Mouse (Mus musculus) monocyte, adult 2 months (primary cell): Measurements from ENCODE around the gene Adgre5.

Source experiments
- DNase-seq, 2 experiments: peaks; one replicate each; pipeline ENCODE4 v3.0.0; 2022; ENCODE audit warnings: low spot score in 2 of 2, low read depth in 1 of 2

The Adgre5 gene

GRCm38 (mm10) chr8:83756273-83756672 is 15.1 kb upstream of the Adgre5 start:
- DNase-seq, result no peak

DNA sequence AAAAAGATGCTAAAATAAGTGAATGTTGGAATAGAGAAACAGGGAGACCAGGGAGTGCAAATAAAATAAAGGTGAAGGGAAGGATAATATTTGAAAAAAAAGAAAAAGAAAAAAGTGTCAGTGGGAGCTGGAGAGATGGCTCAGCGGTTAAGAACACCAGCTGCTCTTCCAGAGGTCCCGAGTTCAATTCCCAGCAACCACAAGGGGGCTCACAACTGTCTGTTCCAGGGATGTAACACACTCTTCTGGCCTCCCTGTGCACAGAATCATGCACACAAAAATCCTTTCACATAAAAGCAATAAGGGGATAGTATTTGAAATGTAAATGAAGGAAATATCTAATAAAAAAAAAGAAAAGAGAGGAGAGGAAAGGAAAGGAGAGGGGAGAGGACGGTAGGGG is 13.0 kb upstream of the Adgre5 start:
- DNase-seq, result no peak

GRCm38 (mm10) chr8:83749265-83749664 is 8.1 kb upstream of the Adgre5 start:
- peak in 1 of 2 experiments; percentile 61 for DNase-seq

DNA sequence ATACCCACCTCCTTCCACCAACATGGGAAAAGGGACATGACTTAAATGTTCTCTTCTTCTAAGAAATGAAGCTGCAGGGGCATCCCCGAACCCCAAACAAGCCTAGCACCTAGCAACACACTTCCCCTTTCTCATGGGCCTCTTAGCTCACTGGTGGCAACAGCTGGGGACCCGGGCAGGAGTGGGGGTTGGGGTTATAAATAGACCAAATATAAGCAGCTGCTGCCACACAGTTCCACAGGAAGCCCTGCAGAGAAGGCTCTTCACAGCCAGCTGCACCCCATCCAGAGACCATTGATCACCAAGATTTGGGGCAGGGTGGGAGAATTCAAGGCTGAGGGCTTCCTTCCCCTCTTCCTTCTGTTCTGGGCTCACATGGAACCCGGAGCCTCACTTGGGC is 7.6 kb upstream of the Adgre5 start:
- DNase-seq, result peak; percentile 88 to 89

DNA sequence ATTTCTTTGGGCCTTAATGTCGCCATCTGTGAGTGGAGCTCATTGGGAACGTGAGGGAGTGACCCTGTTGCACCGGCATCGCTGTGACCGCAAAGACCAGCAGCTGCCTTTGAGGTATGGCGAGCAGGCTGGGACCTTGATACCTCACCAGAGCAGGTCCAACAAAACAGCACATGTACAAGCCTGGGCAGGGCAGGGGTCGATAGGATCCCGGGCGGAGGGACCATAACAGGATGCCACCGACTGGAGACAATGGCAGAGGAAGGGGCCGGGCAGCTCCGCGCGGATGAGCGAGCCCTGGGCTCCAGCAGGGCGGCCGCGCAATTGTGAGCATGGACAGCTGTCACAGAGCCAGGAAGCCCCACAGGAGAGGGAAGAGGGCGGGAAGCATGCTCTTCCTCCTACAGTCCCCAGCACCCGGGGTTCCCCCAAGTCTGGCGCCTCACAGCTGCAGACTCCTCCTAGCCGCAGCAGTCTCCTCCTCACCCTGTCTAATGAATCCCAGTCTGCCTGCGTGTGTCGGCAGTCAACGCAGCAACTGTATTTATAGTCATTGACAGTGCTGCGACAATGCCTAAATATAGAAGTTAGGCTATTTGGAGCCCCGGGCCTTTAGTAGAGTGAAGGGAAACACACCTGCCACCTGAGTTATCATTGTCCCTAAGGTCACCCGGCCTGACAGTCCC is 6.7 kb upstream of the Adgre5 start:
- peak; percentile 76 to 87 for DNase-seq

- no peak for DNase-seq
These were observed 2.9 kb upstream of the Adgre5 start for GRCm38 (mm10) chr8:83744070-83744469.

DNA sequence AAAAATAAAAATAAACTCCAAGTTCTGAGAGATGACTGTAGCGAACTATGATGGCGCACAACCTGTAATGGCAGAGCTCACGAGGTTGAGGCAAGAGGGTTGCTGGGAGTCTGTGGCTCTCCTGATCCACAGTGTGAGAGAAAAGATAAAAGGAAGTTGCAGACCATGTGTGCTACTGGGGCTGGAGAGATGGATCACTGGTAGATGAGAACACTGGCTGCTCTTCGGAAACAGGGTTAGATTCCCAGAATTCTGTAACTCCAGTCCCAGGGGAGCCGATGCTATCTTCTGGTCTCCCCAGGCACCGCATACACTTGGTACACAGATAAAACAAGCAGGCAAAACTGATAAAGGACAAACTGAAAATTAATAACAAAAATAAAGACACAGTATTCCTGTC is 1.8 kb upstream of the Adgre5 start:
- no peak for DNase-seq

DNA sequence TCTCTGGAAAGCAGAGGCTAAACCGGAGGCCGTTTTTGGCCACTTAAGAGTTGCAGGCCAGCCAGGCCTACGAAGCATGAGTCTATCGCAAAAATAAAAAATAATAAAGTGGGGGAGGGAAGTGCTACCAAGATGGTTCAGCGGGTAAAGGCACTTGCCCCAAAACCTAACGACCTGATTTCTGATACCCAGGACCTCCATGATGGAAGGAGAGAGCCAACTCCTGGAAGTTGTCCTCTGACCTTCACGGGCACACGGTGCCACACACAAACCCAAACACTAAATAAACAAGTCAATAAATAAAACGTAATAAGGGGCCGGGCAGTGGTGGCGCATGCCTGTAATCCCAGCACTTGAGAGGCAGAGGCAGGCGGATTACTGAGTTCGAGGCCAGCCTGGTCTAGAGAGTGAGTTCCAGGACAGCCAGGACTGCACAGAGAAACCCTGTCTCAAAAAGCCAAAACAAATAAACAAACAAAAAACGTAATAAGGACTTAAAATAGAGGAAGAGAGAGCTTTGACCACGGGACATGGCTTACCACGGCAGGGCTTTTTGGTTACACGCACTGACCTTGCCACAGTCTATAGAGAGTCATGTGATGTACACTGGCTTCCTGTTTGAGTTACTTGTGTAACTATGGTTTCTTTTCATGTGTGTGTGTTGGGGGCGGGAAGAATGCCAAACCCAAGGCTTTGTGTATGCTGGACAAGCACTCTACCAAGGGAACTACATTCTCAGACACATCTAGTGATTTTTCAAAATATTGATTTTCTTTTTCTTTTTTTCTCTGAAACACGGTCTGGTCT is 926 bp upstream of the Adgre5 start:
- DNase-seq, result peak; percentile 80 to 87

DNA sequence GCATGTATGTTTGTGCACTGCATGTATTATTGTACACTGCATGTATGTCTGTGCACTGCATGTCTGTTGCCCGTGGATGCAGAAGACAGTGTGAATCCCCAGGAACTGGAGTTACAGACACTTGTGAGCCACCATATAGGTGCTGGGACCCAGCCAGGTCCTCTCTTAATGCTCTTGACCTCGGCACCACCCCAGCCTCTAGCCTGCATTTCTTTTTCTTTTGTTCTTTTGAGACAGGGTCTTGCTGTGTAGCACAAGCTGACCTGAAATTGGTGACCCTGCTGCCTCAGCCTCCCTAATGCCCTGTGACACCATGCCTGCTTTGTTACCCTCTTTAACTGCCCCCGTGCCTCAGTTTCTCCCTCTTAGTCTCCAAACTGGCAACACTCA is 545 bp downstream of the Adgre5 start:
- DNase-seq, result no peak

DNA sequence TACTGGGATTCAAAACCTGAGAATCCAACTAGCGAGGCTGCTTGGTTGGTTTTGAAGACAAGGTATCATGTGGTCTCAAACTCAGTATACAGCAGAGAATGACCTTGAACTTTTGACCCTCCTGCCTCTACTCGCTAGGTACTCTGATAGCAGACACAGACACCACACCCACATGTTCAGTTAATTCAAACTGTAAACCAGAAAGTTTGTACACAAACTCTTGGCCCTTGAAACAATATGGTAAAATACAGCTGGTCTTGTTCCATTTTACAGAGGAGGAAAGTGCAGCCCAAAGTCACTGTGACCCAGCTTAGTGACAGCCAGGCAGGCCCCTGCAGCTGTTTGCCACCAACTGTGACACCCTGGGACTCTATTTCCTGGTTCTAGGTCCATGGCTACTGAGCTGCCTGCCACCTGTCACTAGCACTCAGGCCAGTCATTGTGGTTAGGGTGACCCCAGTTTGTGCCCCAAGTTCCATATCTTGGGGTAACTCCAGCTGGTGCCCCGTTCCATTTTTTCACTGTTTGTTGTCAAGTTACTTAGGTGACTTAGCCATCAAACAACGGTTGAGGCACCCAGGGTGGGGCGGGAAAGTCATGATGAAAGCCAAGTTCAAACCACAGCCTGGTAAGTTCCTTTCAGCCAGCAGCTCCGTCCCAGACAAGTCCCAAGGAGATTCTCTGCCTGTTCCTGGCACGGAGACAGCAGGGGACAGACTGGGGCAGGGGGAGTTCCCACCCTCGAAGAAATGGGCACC is 1.2 kb downstream of the Adgre5 start:
- DNase-seq, result peak; percentile 87 to 89

GRCm38 (mm10) chr8:83738949-83739710 is 2.0 kb downstream of the Adgre5 start:
- no peak for DNase-seq

GRCm38 (mm10) chr8:83737852-83738562 is 3.1 kb downstream of the Adgre5 start:
- peak; percentile 83 to 88 for DNase-seq

DNA sequence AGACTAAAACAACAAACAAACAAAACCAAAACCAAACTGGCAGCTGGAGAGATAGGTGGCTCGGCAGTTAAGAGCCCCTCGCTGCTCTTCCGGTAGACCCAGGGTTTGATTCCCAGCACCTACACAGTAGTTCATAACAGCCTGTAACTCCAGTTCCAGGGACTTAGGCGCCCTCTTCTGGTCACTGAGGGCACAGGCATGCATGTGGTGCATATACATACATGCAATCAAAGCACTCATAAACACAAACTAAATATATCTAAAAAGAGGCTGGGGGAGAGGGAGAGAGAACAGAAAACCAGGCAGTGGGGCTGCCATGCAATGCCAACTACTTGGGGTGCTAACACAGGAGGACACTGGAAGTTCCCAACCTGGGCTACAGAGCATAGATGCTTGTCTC is 3.8 kb downstream of the Adgre5 start:
- DNase-seq, result no peak

DNA sequence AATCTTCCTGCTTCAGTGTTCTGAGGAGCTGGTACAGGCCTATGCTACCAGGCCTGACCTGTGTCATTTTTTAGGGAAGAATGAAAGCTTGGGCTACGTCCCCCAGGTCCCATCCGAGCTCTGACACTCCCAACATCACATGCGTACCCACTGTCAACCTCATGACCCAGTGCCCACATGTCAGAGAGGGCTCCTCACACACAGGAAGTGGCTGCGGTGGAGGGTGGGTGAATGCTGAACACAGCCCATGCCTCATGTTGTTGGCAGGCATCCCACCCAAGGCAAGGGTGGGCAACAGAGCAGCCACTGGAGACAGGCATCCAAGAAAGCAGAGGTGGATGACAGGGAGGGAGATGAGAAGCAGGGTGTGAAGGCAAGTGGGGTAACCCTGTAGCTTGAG is 4.4 kb downstream of the Adgre5 start:
- DNase-seq, result peak in 1 of 2 experiments; percentile 61

DNA sequence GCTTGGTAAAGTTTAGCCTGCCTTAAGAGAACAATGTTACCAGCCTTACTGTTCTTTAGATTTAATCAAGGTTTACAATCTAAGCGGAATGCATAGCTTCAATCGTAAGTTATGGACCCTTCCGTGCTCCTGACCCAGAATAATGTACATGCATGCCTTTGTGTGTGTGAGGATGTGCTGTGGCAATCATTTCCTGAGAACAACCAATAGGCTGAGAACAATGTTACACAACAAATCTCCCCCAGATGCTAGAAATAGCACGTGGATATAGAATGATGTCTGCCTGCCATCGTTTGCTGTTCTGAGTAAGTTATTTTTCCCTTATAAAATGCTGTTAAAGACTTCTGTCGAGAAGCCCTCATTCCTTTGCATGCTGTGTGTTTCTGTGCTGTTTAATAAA is 8.2 kb downstream of the Adgre5 start:
- DNase-seq, result no peak

DNA sequence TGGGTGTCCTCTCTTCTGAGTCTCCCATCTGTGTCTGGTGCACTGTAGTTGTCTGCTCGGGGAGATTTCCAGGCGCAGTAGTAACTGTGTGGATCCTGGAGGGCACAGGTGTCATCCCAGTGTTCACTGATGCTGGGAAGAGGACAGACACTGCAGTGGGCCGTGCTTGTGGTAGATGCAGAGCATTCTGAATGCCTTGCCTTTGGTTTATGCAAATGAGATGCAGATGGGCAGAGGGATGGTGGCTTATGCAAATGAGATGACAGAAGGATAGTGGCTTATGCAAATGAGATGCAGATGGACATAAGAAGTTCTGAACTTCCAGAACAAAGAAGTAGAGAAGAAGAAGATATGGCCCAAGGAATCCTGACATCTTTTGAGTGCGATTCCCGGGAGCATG is 9.2 kb downstream of the Adgre5 start:
- DNase-seq, result no peak

DNA sequence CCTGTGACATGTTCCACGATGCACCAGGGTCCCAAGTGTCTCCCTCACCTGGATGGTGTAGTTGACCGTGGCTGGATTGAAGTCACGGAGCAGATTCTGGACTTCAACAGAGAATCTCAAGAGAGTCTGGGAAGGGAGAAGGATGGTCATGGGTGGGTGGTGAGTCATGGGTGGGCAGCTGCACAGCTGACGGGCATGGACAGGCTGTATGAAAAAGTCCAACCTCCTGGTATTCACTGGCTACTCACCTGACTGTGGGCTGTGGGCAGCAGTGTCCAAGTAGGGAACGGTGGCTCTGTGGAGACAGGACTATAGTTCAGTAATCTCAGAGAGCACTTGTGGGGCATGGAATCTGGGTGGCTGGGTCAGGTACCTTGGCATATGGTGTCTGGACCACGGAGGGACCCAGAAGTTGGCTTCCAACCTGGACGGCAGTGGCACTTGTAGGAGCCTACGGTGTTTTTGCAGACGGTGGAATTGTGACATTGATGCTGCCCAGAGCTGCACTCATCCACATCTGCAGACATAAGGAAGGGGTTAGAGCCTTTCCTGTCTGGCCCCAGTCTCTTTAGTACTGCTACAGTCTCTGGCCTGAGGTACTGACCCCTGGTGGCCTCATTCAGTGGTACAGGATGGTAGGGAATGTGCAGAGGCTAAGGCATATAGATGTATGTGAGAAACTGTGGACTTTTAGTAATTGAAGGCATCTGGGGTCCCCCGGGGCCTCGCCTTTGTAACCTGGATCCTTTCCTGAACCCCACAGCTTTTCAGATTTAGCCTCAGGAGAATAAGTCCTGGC is 11.9 kb downstream of the Adgre5 start:
- no peak for DNase-seq

DNA sequence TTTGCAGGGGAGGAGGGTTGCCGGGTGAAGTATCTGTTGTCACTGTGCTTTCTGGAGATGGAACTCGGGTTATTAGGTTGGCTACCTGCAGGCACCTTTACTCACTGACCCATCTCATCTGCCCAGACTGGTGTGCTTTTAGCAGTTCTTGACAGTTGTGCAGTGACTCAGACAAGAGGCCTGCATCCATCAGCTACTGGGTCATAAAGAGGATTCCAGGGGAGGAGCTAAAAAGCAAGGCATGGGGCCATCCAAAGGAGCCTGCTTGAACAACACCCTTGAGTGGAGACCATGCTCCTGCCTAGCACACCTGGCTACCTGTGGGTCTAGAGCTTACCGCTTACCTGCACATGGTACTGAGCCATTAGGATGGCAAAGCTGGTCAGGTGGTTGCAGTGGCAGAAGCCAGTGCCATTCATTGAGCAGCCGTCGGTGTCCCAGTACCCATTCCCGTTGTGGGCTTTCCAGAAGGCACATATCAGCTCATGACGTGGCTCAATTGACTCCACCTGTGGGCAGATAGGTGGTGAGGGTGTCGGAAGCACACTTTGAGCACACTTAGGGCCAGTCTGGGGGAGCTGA is 15.5 kb downstream of the Adgre5 start:
- no peak for DNase-seq

DNA sequence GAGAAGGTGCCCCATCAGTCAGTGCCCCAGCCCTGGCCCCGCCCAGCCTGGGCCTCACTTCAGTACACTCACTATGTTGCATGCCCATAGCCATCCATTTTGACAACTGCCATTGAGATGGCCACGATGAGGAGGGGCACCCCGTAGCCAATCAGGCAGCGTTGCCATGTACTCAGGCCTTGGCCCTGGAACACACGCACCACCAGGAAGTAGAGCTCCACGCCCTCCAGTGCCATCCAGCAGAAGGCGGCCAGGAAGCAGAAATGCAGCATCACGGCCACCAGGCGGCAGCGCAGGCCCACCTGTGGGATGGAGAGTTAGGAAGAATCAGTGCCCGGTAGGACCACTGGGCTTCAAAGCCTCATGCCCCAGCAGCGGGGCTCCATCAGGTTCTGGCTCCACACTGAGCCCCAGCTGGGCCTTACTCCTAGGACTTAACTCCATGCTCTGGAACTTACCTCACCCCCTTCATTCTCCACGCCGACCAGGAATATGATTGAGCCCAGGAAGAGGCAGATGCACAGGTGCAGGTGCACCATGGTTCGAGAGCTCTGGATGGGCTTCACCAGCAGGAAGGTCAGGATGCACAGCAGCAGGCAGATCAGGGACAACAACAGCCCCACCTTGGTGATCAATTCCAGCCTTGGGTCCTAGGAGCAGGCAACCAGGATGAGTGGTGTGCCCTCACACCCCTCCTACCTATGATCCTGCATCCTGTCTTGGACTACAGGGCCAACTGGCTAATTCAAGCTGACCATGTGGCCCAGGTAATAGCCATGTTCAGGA is 16.2 kb downstream of the Adgre5 start:
- peak; percentile 68 to 75 for DNase-seq
